ENCODE assay signal across 9 mouse cellular contexts in genomic region chr2:131939404-131940111, GRCm38 (mm10). TPM values are rescaled to one million over a fixed set of nuclear protein-coding genes. Genes with fewer than 3 reads are reported as not detected.
A peak's percentile ranks its signal among the peaks of the same experiment; 100 is the strongest.
DNase-seq lines count a peak whose midpoint lies in the region; ATAC-seq lines count a peak whose summit lies in the region.
"Had no signal": no experiment of that assay in that cellular context is flagged by ENCODE, and none has a peak within 500 bp of the region (broad histone marks: within the 10 kb centered on the region; RNA-seq: fewer than 3 reads in every experiment).

No protein-coding gene starts in this region.

- no peak overlapping the region for H3K4me2 ChIP-seq in heart, embryonic 11.5 days

- no peaks in the 10 kb centered on the region for H3K36me3 ChIP-seq in heart, embryonic 11.5 days (ENCODE audit: control insufficient read depth, insufficient read depth, low read length)

- H3K4me3 ChIP-seq in heart, embryonic 11.5 days (ENCODE audit: low read depth, low read length): no peak overlapping the region

- H3K27ac ChIP-seq in heart, embryonic 11.5 days (ENCODE audit: low read depth, low read length): no peak overlapping the region

- H3K9ac ChIP-seq in heart, embryonic 11.5 days (ENCODE audit: low read depth, low read length): no peak overlapping the region

- no peak for ATAC-seq in heart, embryonic 11.5 days (replicated peaks; ENCODE audit: insufficient number of reproducible peaks, low FRiP score, low TSS enrichment)
- peak; percentile 36; the same call in 1 of the 2 replicates for ATAC-seq in megakaryocyte-erythroid progenitor cell, adult 5-6 weeks (replicated peaks; ENCODE audit: low FRiP score, low TSS enrichment, poor library complexity, severe bottlenecking)

- intact Hi-C loops in heart, postnatal 36 days (cut with DNase I): loop anchor here (1.0 to 5.0 kb wide), 2 partner anchors 37 to 111 kb away; no protein-coding TSS in a partner anchor

- 35% methylated on average over 8 of the region's 8 CpGs for WGBS in heart, embryonic 11.5 days (ENCODE audit: insufficient replicate concordance)

- peak; percentile 59 for DNase-seq in heart, adult 11 months
- peak; percentile 31 for DNase-seq in adrenal gland, adult 2 months
- DNase-seq in embryo, embryonic 11.5 days (ENCODE audit: low read depth, low spot score): peak; percentile 29
- DNase-seq in heart, postnatal 36 days: peak; percentile 53 to 74
- peak; percentile 37 to 49 for DNase-seq in left cerebral cortex, adult 8-10 months (ENCODE audit: low spot score in 2 of 2)
- peak; percentile 62 for DNase-seq in skeletal muscle tissue, adult 2 months (ENCODE audit: low read depth, low spot score)

- no peaks in the 10 kb centered on the region for H3K27me3 ChIP-seq in heart, embryonic 11.5 days (ENCODE audit: control insufficient read depth, insufficient read depth, low read length)

- no peaks in the 10 kb centered on the region for H3K9me3 ChIP-seq in heart, embryonic 11.5 days (replicated peaks; ENCODE audit: control insufficient read depth, low read length)

- no peaks in the 10 kb centered on the region for H3K4me1 ChIP-seq in heart, embryonic 11.5 days (ENCODE audit: control insufficient read depth, insufficient read depth, low read length)

RNA-seq across cellular contexts. Expression of gene Prnd, which starts 11.1 kb away (rescaled TPM):
- 3.2 and 4.0 TPM in 2 replicates for polyA plus RNA-seq in heart, embryonic 11.5 days (2014; fragmentation: Nextera tagmentation; extraction: Ambion mirVana)
- total RNA-seq in adrenal gland, adult 2 months (2021): not detected
- 0.70 and 0.90 TPM in 2 replicates for polyA plus RNA-seq in adrenal gland, adult 2 months (2012; rRNA removed)
- 1 to 10 TPM; 1.4 to 2.4 TPM for total RNA-seq in heart, postnatal 36 days (2021)
- total RNA-seq in left cerebral cortex, adult 8-10 months (2022): under 1 TPM in 3 of 4 experiments, not detected in 1; 0.11 to 0.30 (median 0.21) TPM
- not detected in 2 replicates for total RNA-seq in megakaryocyte-erythroid progenitor cell, adult 5-6 weeks (2014; fragmentation: Nextera tagmentation)
- total RNA-seq in megakaryocyte-erythroid progenitor cell, adult 5-6 weeks (2017): not detected in 2 replicates

RNA-seq across cellular contexts. Expression of gene Prn, which starts 29.8 kb away (rescaled TPM):
- polyA plus RNA-seq in heart, embryonic 11.5 days (2014; fragmentation: Nextera tagmentation; extraction: Ambion mirVana): not detected in 2 replicates
- not detected for total RNA-seq in adrenal gland, adult 2 months (2021)
- polyA plus RNA-seq in adrenal gland, adult 2 months (2012; rRNA removed): not detected in 2 replicates
- 1 to 10 TPM in 1 of 2 experiments, not detected in 1; 1.8 TPM for total RNA-seq in heart, postnatal 36 days (2021)
- total RNA-seq in left cerebral cortex, adult 8-10 months (2022): not detected
- not detected in 2 replicates for total RNA-seq in megakaryocyte-erythroid progenitor cell, adult 5-6 weeks (2014; fragmentation: Nextera tagmentation)
- not detected in 2 replicates for total RNA-seq in megakaryocyte-erythroid progenitor cell, adult 5-6 weeks (2017)
- total RNA-seq: layer of hippocampus, postnatal 14 days had no signal

RNA-seq across cellular contexts. Expression of gene Prnp, which starts 29.8 kb away (rescaled TPM):
- 47.0 and 53.2 TPM in 2 replicates for polyA plus RNA-seq in heart, embryonic 11.5 days (2014; fragmentation: Nextera tagmentation; extraction: Ambion mirVana)
- 100 to 1,000 TPM in 1 of 2 experiments, 10 to 100 TPM in 1; 85.9 to 172 TPM for total RNA-seq in adrenal gland, adult 2 months (2021)
- polyA plus RNA-seq in adrenal gland, adult 2 months (2012; rRNA removed): 46.8 and 49.2 TPM in 2 replicates
- total RNA-seq in heart, postnatal 36 days (2021): 100 to 1,000 TPM; 102 to 117 TPM
- total RNA-seq in left cerebral cortex, adult 8-10 months (2022): 100 to 1,000 TPM; 819 to 855 (median 835) TPM
- total RNA-seq in megakaryocyte-erythroid progenitor cell, adult 5-6 weeks (2014; fragmentation: Nextera tagmentation): 7.6 and 8.8 TPM in 2 replicates
- total RNA-seq in megakaryocyte-erythroid progenitor cell, adult 5-6 weeks (2017): 14.2 and 14.3 TPM in 2 replicates

Comparison
In these comparisons a context has a peak if more than half of its experiments do, and no peak if none do; other contexts are left out.
1. RNA of gene Prnp, which starts 29.8 kb away (total RNA-seq): 819 to 855 TPM in left cerebral cortex, adult 8-10 months, 85.9 to 172 TPM in adrenal gland, adult 2 months and 102 to 117 TPM in heart, postnatal 36 days; 7.6 to 14.3 TPM in megakaryocyte-erythroid progenitor cell, adult 5-6 weeks; every median in the first group is over 4 times any median in the second.
2. Peak in every context shown above with its lines, with median percentiles within 50 percentile points of each other: DNase-seq.